16 mouse cellular contexts compared by ENCODE assay signal in the genomic region with DNA sequence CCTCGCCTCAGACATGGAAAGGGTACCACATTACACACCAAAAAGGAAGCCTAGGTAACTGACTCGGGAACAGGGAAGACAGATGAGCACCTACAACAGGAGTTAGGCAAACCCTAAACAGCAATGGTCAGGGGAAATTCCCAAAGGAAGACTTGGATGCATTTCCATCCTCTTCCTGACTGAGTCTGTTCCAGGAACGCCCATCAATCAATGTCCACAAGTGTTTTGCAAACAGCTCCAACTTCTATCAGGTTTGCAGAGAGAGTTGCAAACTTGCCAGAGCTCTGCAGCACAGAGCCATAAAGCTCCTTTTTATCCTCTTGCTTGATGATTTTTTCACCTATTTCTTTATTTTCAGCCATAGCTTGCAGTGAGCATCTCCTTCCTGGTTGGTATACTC.
"Had no signal": no experiment of that assay in that cellular context is flagged by ENCODE, and none has a peak within 500 bp of the region (broad histone marks: within the 10 kb centered on the region; RNA-seq: fewer than 3 reads in every experiment).

No protein-coding gene starts in this region.

- H3K4me1 ChIP-seq: limb, embryonic 12.5 days; liver, embryonic 15.5 days; midbrain, embryonic 12.5 days; neural tube, embryonic 13.5 days had no signal

- H3K9me3 ChIP-seq: midbrain, embryonic 12.5 days; neural tube, embryonic 13.5 days had no signal

- H3K4me2 ChIP-seq: limb, embryonic 12.5 days; liver, embryonic 15.5 days; midbrain, embryonic 12.5 days; neural tube, embryonic 13.5 days had no signal

- DNase-seq: layer of hippocampus, postnatal 36 days; liver; lung, adult 2 months; lung, postnatal 14 days; retina, postnatal 1 day; right cerebral cortex, postnatal 4 days; spleen, adult 18-20 months; thymus, adult 18-20 months; thymus, postnatal 14 days had no signal

- H3K9ac ChIP-seq: limb, embryonic 12.5 days; liver, embryonic 15.5 days; midbrain, embryonic 12.5 days; neural tube, embryonic 13.5 days had no signal

- H3K36me3 ChIP-seq: limb, embryonic 12.5 days; liver, embryonic 15.5 days; midbrain, embryonic 12.5 days; neural tube, embryonic 13.5 days had no signal

- H3K27ac ChIP-seq: limb, embryonic 12.5 days; liver, embryonic 15.5 days; macrophage; midbrain, embryonic 12.5 days; neural tube, embryonic 13.5 days had no signal

- ATAC-seq: intestine, embryonic 16.5 days; midbrain, embryonic 16.5 days had no signal

- H3K4me3 ChIP-seq: limb, embryonic 12.5 days; liver, embryonic 15.5 days; midbrain, embryonic 12.5 days; neural tube, embryonic 13.5 days had no signal

- H3K27me3 ChIP-seq: limb, embryonic 12.5 days; liver, embryonic 15.5 days; midbrain, embryonic 12.5 days; neural tube, embryonic 13.5 days had no signal
